In genomic region chr5:113857631-113858030, GRCm38 (mm10) we compare ENCODE assay signal across 12 mouse cellular contexts. TPM values are rescaled to one million over a fixed set of nuclear protein-coding genes. Genes with fewer than 3 reads are reported as not detected.
A peak's percentile ranks its signal among the peaks of the same experiment; 100 is the strongest.
DNase-seq lines count a peak whose midpoint lies in the region; ATAC-seq lines count a peak whose summit lies in the region.
"Had no signal": no experiment of that assay in that cellular context is flagged by ENCODE, and none has a peak within 500 bp of the region (broad histone marks: within the 10 kb centered on the region; RNA-seq: fewer than 3 reads in every experiment).

No protein-coding gene starts in this region.

- H3K4me1 ChIP-seq in midbrain, embryonic 13.5 days (replicated peaks): peaks cover 55% of the 10 kb centered on the region
- H3K4me1 ChIP-seq in midbrain, embryonic 11.5 days (ENCODE audit: control insufficient read depth, insufficient read depth, low read length): peaks cover 11% of the 10 kb centered on the region

- H3K27ac ChIP-seq in midbrain, embryonic 13.5 days: peak overlapping the region; percentile 80; the same call in 1 of the 2 replicates
- H3K27ac ChIP-seq in midbrain, embryonic 11.5 days (ENCODE audit: low read depth, low read length): no peak overlapping the region
- H3K27ac ChIP-seq: embryonic facial prominence, embryonic 12.5 days had no signal

- intact Hi-C loops in heart, postnatal 36 days (cut with DNase I): loop anchor here (2.0 kb wide), 2 partner anchors 31 to 51 kb away; partner anchors contain the start of gene Coro1c
- intact Hi-C loops in left cerebral cortex, postnatal 10 days (cut with DNase I): loop anchor here (5.0 kb wide), 1 partner anchor 50 kb away; the partner anchor contains the start of gene Coro1c

- no peaks in the 10 kb centered on the region for H3K27me3 ChIP-seq in midbrain, embryonic 13.5 days
- no peaks in the 10 kb centered on the region for H3K27me3 ChIP-seq in midbrain, embryonic 11.5 days (ENCODE audit: control insufficient read depth, insufficient read depth, low read length)
- H3K27me3 ChIP-seq: embryonic facial prominence, embryonic 12.5 days had no signal

- H3K36me3 ChIP-seq in midbrain, embryonic 13.5 days: peaks cover 13% of the 10 kb centered on the region; the same call in 1 of the 2 replicates
- H3K36me3 ChIP-seq in midbrain, embryonic 11.5 days (ENCODE audit: control insufficient read depth, insufficient read depth, low read length): peaks cover 2% of the 10 kb centered on the region; the same call in 1 of the 2 replicates

- no peak overlapping the region for H3K9ac ChIP-seq in midbrain, embryonic 13.5 days (replicated peaks)
- H3K9ac ChIP-seq in midbrain, embryonic 11.5 days (ENCODE audit: low read length): no peak overlapping the region
- H3K9ac ChIP-seq: embryonic facial prominence, embryonic 12.5 days had no signal

- ATAC-seq in midbrain, embryonic 13.5 days: no peak
- ATAC-seq in midbrain, embryonic 11.5 days (ENCODE audit: low FRiP score): no peak
- ATAC-seq: lung, postnatal 0 days had no signal

- H3K9me3 ChIP-seq in midbrain, embryonic 13.5 days: no peaks in the 10 kb centered on the region
- H3K9me3 ChIP-seq in midbrain, embryonic 11.5 days (ENCODE audit: control insufficient read depth, low read length): no peaks in the 10 kb centered on the region
- H3K9me3 ChIP-seq: embryonic facial prominence, embryonic 12.5 days had no signal

- WGBS in midbrain, embryonic 13.5 days: 67% methylated on average over 8 of the region's 8 CpGs
- WGBS in midbrain, embryonic 11.5 days: 73% methylated on average over 8 of the region's 8 CpGs

- no peak overlapping the region for H3K4me2 ChIP-seq in midbrain, embryonic 13.5 days (replicated peaks)
- H3K4me2 ChIP-seq in midbrain, embryonic 11.5 days: no peak overlapping the region
- H3K4me2 ChIP-seq: embryonic facial prominence, embryonic 12.5 days had no signal

- DNase-seq in heart, adult 11 months: peak; percentile 89
- DNase-seq in heart, postnatal 36 days: no peak
- no peak for DNase-seq in midbrain, embryonic 11.5 days (ENCODE audit: low spot score, missing footprints)
- DNase-seq in heart, postnatal 4 days: peak; percentile 45
- DNase-seq in frontal cortex, postnatal 14 days (ENCODE audit: low spot score in 2 of 2): no peak
- DNase-seq in left cerebral cortex, postnatal 10 days (ENCODE audit: extremely low spot score in 1 of 2, low spot score in 2 of 2): no peak
- DNase-seq: adrenal gland, postnatal 25 days; cerebellum, adult 11 months; thymus, adult 2 months had no signal

- no peak overlapping the region for H3K4me3 ChIP-seq in midbrain, embryonic 13.5 days (replicated peaks)
- H3K4me3 ChIP-seq in midbrain, embryonic 11.5 days (ENCODE audit: low read depth, low read length): no peak overlapping the region
- H3K4me3 ChIP-seq: embryonic facial prominence, embryonic 12.5 days had no signal

RNA-seq across cellular contexts. Expression of gene Selplg, which starts 25.2 kb away (rescaled TPM):
- 1 to 10 TPM; 3.1 to 4.6 TPM for total RNA-seq in heart, postnatal 36 days (2021)
- polyA plus RNA-seq in midbrain, embryonic 13.5 days (2015; fragmentation: Nextera tagmentation; extraction: Ambion mirVana): 0.98 and 1.2 TPM in 2 replicates
- polyA plus RNA-seq in midbrain, embryonic 11.5 days (2014; fragmentation: Nextera tagmentation; extraction: Ambion mirVana): 1.3 TPM in 2 replicates
- 1 to 10 TPM; 1.3 to 2.1 TPM for total RNA-seq in heart, postnatal 4 days (2021)
- 10 to 100 TPM; 16.1 to 18.7 TPM for total RNA-seq in left cerebral cortex, postnatal 10 days (2021)

RNA-seq across cellular contexts. Expression of gene Coro1c, which starts 50.9 kb away (rescaled TPM):
- total RNA-seq in heart, postnatal 36 days (2021): 10 to 100 TPM; 34.3 to 37.5 TPM
- polyA plus RNA-seq in midbrain, embryonic 13.5 days (2015; fragmentation: Nextera tagmentation; extraction: Ambion mirVana): 214 and 215 TPM in 2 replicates
- polyA plus RNA-seq in midbrain, embryonic 11.5 days (2014; fragmentation: Nextera tagmentation; extraction: Ambion mirVana): 201 and 205 TPM in 2 replicates
- 100 to 1,000 TPM in 1 of 2 experiments, 10 to 100 TPM in 1; 92.4 to 108 TPM for total RNA-seq in heart, postnatal 4 days (2021)
- total RNA-seq in left cerebral cortex, postnatal 10 days (2021): 100 to 1,000 TPM; 117 to 122 TPM

RNA-seq across cellular contexts. Expression of gene Tmem119, which starts 57.3 kb away (rescaled TPM):
- 1 to 10 TPM; 5.6 to 5.9 TPM for total RNA-seq in heart, postnatal 36 days (2021)
- polyA plus RNA-seq in midbrain, embryonic 13.5 days (2015; fragmentation: Nextera tagmentation; extraction: Ambion mirVana): 4.3 and 5.6 TPM in 2 replicates
- polyA plus RNA-seq in midbrain, embryonic 11.5 days (2014; fragmentation: Nextera tagmentation; extraction: Ambion mirVana): 9.9 and 10.9 TPM in 2 replicates
- 10 to 100 TPM; 11.7 to 13.7 TPM for total RNA-seq in heart, postnatal 4 days (2021)
- total RNA-seq in left cerebral cortex, postnatal 10 days (2021): 10 to 100 TPM; 12.0 to 16.0 TPM

Comparison
In these comparisons a context has a peak if more than half of its experiments do, and no peak if none do; other contexts are left out.
1. DNase-seq: peak in heart, adult 11 months (single experiment) and heart, postnatal 4 days (single experiment); none in heart, postnatal 36 days (0 of 2), midbrain, embryonic 11.5 days (single experiment), frontal cortex, postnatal 14 days (0 of 2) and left cerebral cortex, postnatal 10 days (0 of 2).